Comparison of ENCODE assay signal across 18 mouse cellular contexts in the genomic region with DNA sequence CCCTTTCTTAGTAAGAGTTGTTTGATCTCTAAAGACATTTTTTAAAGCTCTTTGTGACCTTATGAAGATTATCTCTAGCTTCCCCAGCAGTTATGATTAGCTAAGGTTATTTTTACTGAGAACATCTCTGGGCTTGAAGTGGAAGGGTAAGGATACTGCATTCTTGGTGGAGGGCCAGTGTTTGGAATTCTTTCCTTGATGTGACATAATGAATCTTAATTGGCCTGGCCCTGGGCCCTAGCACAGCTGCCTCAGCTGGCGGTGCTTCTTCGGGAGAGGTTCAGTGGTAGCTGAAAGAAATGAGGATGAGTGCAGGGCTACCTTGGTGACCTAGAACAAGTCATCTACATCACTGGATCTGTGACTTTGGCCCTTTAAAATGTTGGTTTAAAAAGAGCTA.
DNase-seq lines count a peak whose midpoint lies in the region; ATAC-seq and TF ChIP-seq lines count a peak whose summit lies in the region.
"Had no signal": no experiment of that assay in that cellular context is flagged by ENCODE, and none has a peak within 500 bp of the region (broad histone marks: within the 10 kb centered on the region; RNA-seq: fewer than 3 reads in every experiment).

No protein-coding gene starts in this region.

- no peaks in the 10 kb centered on the region for H3K9me3 ChIP-seq in heart, embryonic 12.5 days (replicated peaks)
- no peaks in the 10 kb centered on the region for H3K9me3 ChIP-seq in embryonic facial prominence, embryonic 10.5 days
- H3K9me3 ChIP-seq in forebrain, embryonic 16.5 days (ENCODE audit: control insufficient read depth, low read length) = no peaks in the 10 kb centered on the region
- H3K9me3 ChIP-seq: embryonic facial prominence, embryonic 13.5 days; forebrain, embryonic 10.5 days; heart, embryonic 13.5 days; limb, embryonic 15.5 days; lung, embryonic 15.5 days; midbrain, embryonic 13.5 days had no signal

- intact Hi-C loops in heart, postnatal 14 days (cut with DNase I) = no loop called here

- H3K4me3 ChIP-seq in heart, embryonic 12.5 days = no peak overlapping the region
- no peak overlapping the region for H3K4me3 ChIP-seq in lung, adult 2 months (replicated peaks; ENCODE audit: extremely low read depth, low read depth, low read length)
- no peak overlapping the region for H3K4me3 ChIP-seq in embryonic facial prominence, embryonic 10.5 days
- no peak overlapping the region for H3K4me3 ChIP-seq in forebrain, embryonic 16.5 days (replicated peaks; ENCODE audit: low read length)
- H3K4me3 ChIP-seq: embryonic facial prominence, embryonic 13.5 days; forebrain, embryonic 10.5 days; heart, embryonic 13.5 days; limb, embryonic 15.5 days; lung, embryonic 15.5 days; midbrain, embryonic 13.5 days had no signal

- no peaks in the 10 kb centered on the region for H3K27me3 ChIP-seq in heart, embryonic 12.5 days (replicated peaks)
- H3K27me3 ChIP-seq in embryonic facial prominence, embryonic 10.5 days (replicated peaks; ENCODE audit: low read depth, poor library complexity, severe bottlenecking) = peaks cover 77% of the 10 kb centered on the region
- H3K27me3 ChIP-seq in forebrain, embryonic 16.5 days (replicated peaks; ENCODE audit: control insufficient read depth, insufficient read depth, low read length) = no peaks in the 10 kb centered on the region; the same call in 1 of the 2 replicates
- H3K27me3 ChIP-seq: heart, embryonic 13.5 days; limb, embryonic 15.5 days; lung, embryonic 15.5 days had no signal

- no peak overlapping the region for H3K27ac ChIP-seq in heart, embryonic 12.5 days (ENCODE audit: poor library complexity, severe bottlenecking)
- H3K27ac ChIP-seq in embryonic facial prominence, embryonic 10.5 days (replicated peaks) = no peak overlapping the region
- H3K27ac ChIP-seq in forebrain, embryonic 16.5 days (ENCODE audit: low read length) = no peak overlapping the region
- H3K27ac ChIP-seq: embryonic facial prominence, embryonic 13.5 days; forebrain, embryonic 10.5 days; heart, embryonic 13.5 days; hindbrain, postnatal 0 days; limb, embryonic 15.5 days; lung, embryonic 15.5 days; midbrain, embryonic 13.5 days had no signal

- peak; percentile 5 to 13 for DNase-seq in heart, adult 18-20 months
- DNase-seq in lung, postnatal 10 days = peak; percentile 31
- DNase-seq in lung, adult 2 months = no peak
- DNase-seq in embryonic facial prominence, embryonic 10.5 days (ENCODE audit: low spot score) = peak; percentile 8
- DNase-seq in heart, postnatal 14 days = peak; percentile 9 to 43
- no peak for DNase-seq in cerebellum, adult 11-12 months
- DNase-seq: adrenal gland, adult 8-10 months; cerebellum, postnatal 10 days; layer of hippocampus, adult 9-11 months had no signal

- no peak for TF ChIP-seq POLR2A in lung, adult 2 months (IDR thresholded peaks at IDR 0.05; ENCODE audit: borderline replicate concordance, extremely low read depth, low read depth, low read length)

- WGBS in heart, embryonic 12.5 days = 50% methylated on average over 2 of the region's 2 CpGs
- WGBS in lung, adult 2 months = 58% methylated on average over 2 of the region's 2 CpGs
- WGBS in embryonic facial prominence, embryonic 10.5 days = 53% methylated on average over 2 of the region's 2 CpGs
- 17% methylated on average over 2 of the region's 2 CpGs for WGBS in forebrain, embryonic 16.5 days

- no peaks in the 10 kb centered on the region for H3K36me3 ChIP-seq in heart, embryonic 12.5 days
- no peaks in the 10 kb centered on the region for H3K36me3 ChIP-seq in embryonic facial prominence, embryonic 10.5 days (replicated peaks)
- H3K36me3 ChIP-seq in forebrain, embryonic 16.5 days (ENCODE audit: control insufficient read depth, insufficient read depth) = no peaks in the 10 kb centered on the region
- H3K36me3 ChIP-seq: embryonic facial prominence, embryonic 13.5 days; forebrain, embryonic 10.5 days; heart, embryonic 13.5 days; limb, embryonic 15.5 days; lung, embryonic 15.5 days; midbrain, embryonic 13.5 days had no signal

- H3K4me2 ChIP-seq in heart, embryonic 12.5 days = no peak overlapping the region
- H3K4me2 ChIP-seq in forebrain, embryonic 16.5 days (ENCODE audit: low read length) = no peak overlapping the region
- H3K4me2 ChIP-seq: embryonic facial prominence, embryonic 13.5 days; heart, embryonic 13.5 days; limb, embryonic 15.5 days; lung, embryonic 15.5 days; midbrain, embryonic 13.5 days had no signal

- no peak overlapping the region for H3K9ac ChIP-seq in heart, embryonic 12.5 days
- no peak overlapping the region for H3K9ac ChIP-seq in forebrain, embryonic 16.5 days (replicated peaks; ENCODE audit: low read depth, low read length)
- H3K9ac ChIP-seq: embryonic facial prominence, embryonic 13.5 days; heart, embryonic 13.5 days; limb, embryonic 15.5 days; lung, embryonic 15.5 days; midbrain, embryonic 13.5 days had no signal

- H3K4me1 ChIP-seq in heart, embryonic 12.5 days (replicated peaks) = no peaks in the 10 kb centered on the region; the same call in 1 of the 2 replicates
- no peaks in the 10 kb centered on the region for H3K4me1 ChIP-seq in lung, adult 2 months (ENCODE audit: control insufficient read depth, insufficient read depth, low read length)
- H3K4me1 ChIP-seq in embryonic facial prominence, embryonic 10.5 days = no peaks in the 10 kb centered on the region
- H3K4me1 ChIP-seq in forebrain, embryonic 16.5 days (replicated peaks; ENCODE audit: control insufficient read depth, insufficient read depth, low read length) = no peaks in the 10 kb centered on the region
- H3K4me1 ChIP-seq: embryonic facial prominence, embryonic 13.5 days; forebrain, embryonic 10.5 days; limb, embryonic 15.5 days; lung, embryonic 15.5 days; midbrain, embryonic 13.5 days had no signal

- no peak for TF ChIP-seq CTCF in lung, adult 2 months (IDR thresholded peaks at IDR 0.05; ENCODE audit: insufficient read depth, low read length)

- ATAC-seq in heart, embryonic 12.5 days (ENCODE audit: insufficient number of reproducible peaks, low FRiP score) = no peak
- no peak for ATAC-seq in forebrain, embryonic 16.5 days
- ATAC-seq: hindbrain, postnatal 0 days; midbrain, embryonic 13.5 days had no signal

Comparison
In these comparisons a context has a peak if more than half of its experiments do, and no peak if none do; other contexts are left out.
1. DNase-seq: peak in heart, adult 18-20 months (2 of 2), lung, postnatal 10 days (single experiment), embryonic facial prominence, embryonic 10.5 days (single experiment) and heart, postnatal 14 days (2 of 2); none in lung, adult 2 months (single experiment) and cerebellum, adult 11-12 months (single experiment).